Mouse (Mus musculus) liver, adult 2 months (tissue): ENCODE results near the gene Flywch2.

Experiments used
- CTCF ChIP-seq: fragments of 200-500 bp; IDR thresholded peaks from 2 replicates; pipeline ENCODE4 v1.5.1; 2011; ENCODE audit warnings: low read depth, low read length, control low read depth
- POLR2A ChIP-seq: fragments of 200-500 bp; IDR thresholded peaks from 2 replicates; pipeline ENCODE4 v1.6.1; 2011; ENCODE audit warnings: low read length, control low read depth; ENCODE audit not compliant: insufficient read depth; ENCODE audit errors: extremely low read depth

DNA sequence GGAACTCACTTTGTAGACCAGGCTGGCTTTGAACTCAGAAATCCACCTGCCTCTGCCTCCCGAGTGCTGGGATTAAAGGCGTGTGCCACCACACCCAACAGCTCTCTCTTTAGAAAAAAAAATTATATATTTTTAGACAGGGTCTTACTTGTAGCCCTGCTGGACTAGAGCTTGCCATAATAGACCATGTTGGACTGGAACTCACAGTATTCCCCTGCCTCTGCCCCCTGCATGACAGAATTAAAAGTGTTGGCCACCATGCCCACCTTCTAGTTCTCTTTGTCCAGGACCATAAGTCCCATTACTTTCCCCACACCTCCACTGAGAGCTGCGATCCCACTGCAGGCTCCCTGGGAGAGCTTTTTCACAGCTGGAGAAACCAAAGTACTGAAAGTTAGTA lies 38.4 kb downstream of the Flywch2 start:
- no peak for TF ChIP-seq POLR2A
- no peak for TF ChIP-seq CTCF
